Mouse (Mus musculus): Measurements from ENCODE around the gene Mapre1.

Gene Mapre1

GRCm38 (mm10) chr2:153778638-153779362 is 37.7 kb downstream of the Mapre1 start:
- peak; percentile 66 for DNase-seq (ENCODE audit: extremely low spot score, low spot score)

GRCm38 (mm10) chr2:153779394-153779981 is 38.4 kb downstream of the Mapre1 start, which contains the start of gene Efcab8:
Gene Efcab8 (plus strand): TSS chr2:153779931.
- no peak for DNase-seq (ENCODE audit: extremely low spot score, low spot score)

DNA sequence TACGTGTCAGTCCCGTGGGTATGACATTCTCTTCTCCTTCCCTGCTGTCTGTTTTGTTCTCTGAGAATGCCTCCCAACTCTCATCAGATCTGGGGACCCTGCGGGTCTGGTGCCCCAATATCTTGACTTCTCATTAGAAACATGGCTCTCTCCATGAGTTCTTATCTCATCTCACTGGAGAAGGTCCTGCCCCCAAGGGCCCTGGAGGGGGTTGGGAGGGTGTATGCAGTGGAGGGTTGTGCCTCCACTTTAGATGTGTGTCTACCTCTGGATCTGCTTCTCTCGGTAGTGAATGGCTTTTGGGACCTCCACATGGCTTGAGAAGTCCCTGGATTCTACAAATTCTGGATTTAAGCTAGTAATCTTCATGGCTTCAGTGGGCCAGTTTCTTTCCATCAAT is 40.1 kb downstream of the Mapre1 start:
- DNase-seq (ENCODE audit: extremely low spot score, low spot score), result no peak

DNA sequence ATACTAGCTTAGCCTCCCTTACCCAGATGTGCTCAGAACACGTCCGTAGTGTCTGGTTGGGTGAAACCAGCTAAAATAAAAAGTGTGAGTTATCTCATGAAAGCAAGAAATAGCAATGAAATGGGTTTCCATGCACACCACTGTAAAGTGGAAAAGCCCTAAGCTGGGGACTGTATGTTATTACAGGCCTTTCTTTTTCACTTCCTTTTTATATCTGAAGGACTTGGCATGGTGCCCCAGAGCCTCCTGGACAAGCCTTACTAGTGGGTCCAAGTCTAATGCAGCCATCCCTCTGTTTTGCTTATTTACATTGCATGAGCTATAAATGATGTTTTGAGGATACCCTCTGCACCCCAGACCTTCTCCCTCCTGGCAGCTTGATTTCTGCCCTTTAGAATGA is 43.6 kb downstream of the Mapre1 start:
- no peak for DNase-seq (ENCODE audit: extremely low spot score, low spot score)

- no peak for DNase-seq (ENCODE audit: extremely low spot score, low spot score)
Observed at GRCm38 (mm10) chr2:153793366-153793765, 52.3 kb downstream of the Mapre1 start.

DNA sequence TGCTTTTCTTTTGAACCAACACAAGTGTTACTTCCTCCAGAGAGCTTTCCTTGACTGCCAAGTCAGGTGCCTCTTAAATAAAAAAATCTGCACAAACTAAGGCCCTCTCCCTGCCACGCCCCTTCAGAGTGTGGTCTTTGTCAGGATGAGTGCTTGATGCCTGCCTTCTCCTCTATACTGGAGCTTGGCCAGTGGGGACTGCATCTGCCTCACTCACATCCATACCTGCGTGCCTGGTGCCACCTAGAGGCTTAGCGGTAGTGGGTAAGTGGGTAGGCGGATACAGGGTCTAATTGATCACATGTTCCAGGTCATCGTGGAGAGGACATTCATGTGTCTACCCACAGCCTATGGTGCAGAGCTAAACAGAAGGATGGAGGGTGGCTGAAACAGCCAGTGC is 54.0 kb downstream of the Mapre1 start:
- no peak for DNase-seq (ENCODE audit: extremely low spot score, low spot score)

GRCm38 (mm10) chr2:153807464-153807863 is 66.4 kb downstream of the Mapre1 start:
- peak; percentile 63 for DNase-seq (ENCODE audit: extremely low spot score, low spot score)

- no peak for DNase-seq (ENCODE audit: extremely low spot score, low spot score)
Observed at GRCm38 (mm10) chr2:153808146-153808545, 67.1 kb downstream of the Mapre1 start.

DNA sequence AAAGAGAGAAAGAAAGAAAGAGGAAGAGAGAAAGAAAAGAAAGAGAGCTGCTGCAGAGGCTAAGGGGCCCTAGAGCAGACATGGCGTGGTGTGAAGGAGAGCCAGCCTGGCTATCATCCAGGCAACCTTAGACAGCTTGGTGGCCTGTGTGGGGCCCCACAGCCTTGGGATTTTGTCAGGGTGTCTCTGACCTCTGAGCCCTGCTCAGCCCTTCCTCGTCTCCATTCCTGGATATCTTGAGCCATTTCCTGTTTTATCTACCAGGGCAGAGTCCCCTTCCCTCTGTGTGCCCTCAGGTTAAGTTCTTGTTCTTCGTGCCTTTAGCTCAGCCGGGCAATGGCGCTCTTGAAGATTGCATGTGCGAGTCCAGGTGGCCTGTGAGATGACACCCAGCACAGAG is 67.8 kb downstream of the Mapre1 start:
- no peak for DNase-seq (ENCODE audit: extremely low spot score, low spot score)

GRCm38 (mm10) chr2:153809921-153810320 is 68.8 kb downstream of the Mapre1 start:
- DNase-seq (ENCODE audit: extremely low spot score, low spot score), result no peak

GRCm38 (mm10) chr2:153822005-153822543 is 81.0 kb downstream of the Mapre1 start:
- DNase-seq (ENCODE audit: extremely low spot score, low spot score), result no peak
